Mouse (Mus musculus): ENCODE measurements around the gene Acp4.
"Not testable (repeated sequence)": the region's sequence is repeated elsewhere in the genome, so short reads cannot be mapped to it uniquely, and the experiment has no call there.

The Acp4 gene

GRCm38 (mm10) chr7:44257278-44257677 is at the start of gene Acp4:
TSS of gene Acp4 (minus strand) at chr7:44257378.
- no peak for DNase-seq

GRCm38 (mm10) chr7:44306516-44307240 is 49.5 kb upstream of the Acp4 start, which contains the start of gene Clec11a:
TSS of gene Clec11a (minus strand) at chr7:44306902.
- no peak for DNase-seq

GRCm38 (mm10) chr7:44305686-44306085 is 48.5 kb upstream of the Acp4 start:
- no peak for DNase-seq

GRCm38 (mm10) chr7:44304775-44305641 is 47.8 kb upstream of the Acp4 start:
- DNase-seq = peak; percentile 96

- DNase-seq = no peak
Measured at GRCm38 (mm10) chr7:44304463-44304774, 47.2 kb upstream of the Acp4 start.

GRCm38 (mm10) chr7:44303346-44304340 is 46.5 kb upstream of the Acp4 start:
- DNase-seq = no peak

- DNase-seq = not testable (repeated sequence)
Measured at GRCm38 (mm10) chr7:44297501-44297900, 40.3 kb upstream of the Acp4 start.

- no peak for DNase-seq
Measured at GRCm38 (mm10) chr7:44291418-44291817, 34.2 kb upstream of the Acp4 start.

GRCm38 (mm10) chr7:44290986-44291385 is 33.8 kb upstream of the Acp4 start:
- DNase-seq = no peak

GRCm38 (mm10) chr7:44287760-44288159 is 30.6 kb upstream of the Acp4 start:
- DNase-seq = no peak

- no peak for DNase-seq
Measured at GRCm38 (mm10) chr7:44281586-44281985, 24.4 kb upstream of the Acp4 start.

- no peak for DNase-seq
Measured at GRCm38 (mm10) chr7:44280959-44281358, 23.8 kb upstream of the Acp4 start.

- DNase-seq = peak; percentile 37
Measured at GRCm38 (mm10) chr7:44277250-44277622, 20.1 kb upstream of the Acp4 start.

- no peak for DNase-seq
Measured at GRCm38 (mm10) chr7:44276461-44277249, 19.5 kb upstream of the Acp4 start.

GRCm38 (mm10) chr7:44275546-44275945 is 18.4 kb upstream of the Acp4 start:
- no peak for DNase-seq

- DNase-seq = no peak
Measured at GRCm38 (mm10) chr7:44274096-44274495, 16.9 kb upstream of the Acp4 start.

GRCm38 (mm10) chr7:44273446-44273845 is 16.3 kb upstream of the Acp4 start:
- DNase-seq = no peak

- no peak for DNase-seq
Measured at GRCm38 (mm10) chr7:44272546-44272945, 15.4 kb upstream of the Acp4 start.

GRCm38 (mm10) chr7:44271309-44271708 is 14.1 kb upstream of the Acp4 start:
- DNase-seq = no peak

- DNase-seq = no peak
Measured at GRCm38 (mm10) chr7:44269397-44269796, 12.2 kb upstream of the Acp4 start.

- DNase-seq = no peak
Measured at GRCm38 (mm10) chr7:44268117-44268516, 10.9 kb upstream of the Acp4 start.

Data from kidney, adult 18-20 months (tissue).